Mouse (Mus musculus) embryo, embryonic 10.5 days (tissue): ENCODE data around the gene Sapcd1.
"Not testable (repeated sequence)": the region's sequence is repeated elsewhere in the genome, so short reads cannot be mapped to it uniquely, and the experiment has no call there.

ENCODE experiments used
- DNase-seq: peaks from one replicate; pipeline ENCODE4 v3.0.0-alpha.2; 2015; ENCODE audit warnings: low spot score

Gene Sapcd1

GRCm38 (mm10) chr17:35007387-35007991 is 20.3 kb downstream of the Sapcd1 start:
- no peak for DNase-seq

DNA sequence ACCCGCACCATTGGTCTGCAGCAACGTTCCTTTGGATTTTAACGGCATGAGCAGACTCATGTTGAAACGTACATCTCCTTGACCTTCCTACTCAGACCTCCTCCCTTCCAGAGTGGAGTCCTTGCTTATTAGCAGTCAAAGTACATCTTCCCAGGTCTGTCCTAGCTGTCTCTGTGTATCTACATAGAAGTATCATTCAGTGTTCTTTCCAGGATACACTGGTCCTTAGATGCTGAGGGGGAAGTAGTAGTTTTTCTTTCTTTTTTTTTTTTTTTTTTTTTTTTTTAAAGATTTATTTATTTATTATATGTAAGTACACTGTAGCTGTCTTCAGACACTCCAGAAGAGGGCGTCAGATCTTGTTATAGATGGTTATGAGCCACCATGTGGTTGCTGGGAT is 21.9 kb downstream of the Sapcd1 start:
- not testable (repeated sequence) for DNase-seq

GRCm38 (mm10) chr17:35005158-35005557 is 22.7 kb downstream of the Sapcd1 start:
- DNase-seq = no peak

GRCm38 (mm10) chr17:35004075-35004717 is 23.6 kb downstream of the Sapcd1 start:
- no peak for DNase-seq

DNA sequence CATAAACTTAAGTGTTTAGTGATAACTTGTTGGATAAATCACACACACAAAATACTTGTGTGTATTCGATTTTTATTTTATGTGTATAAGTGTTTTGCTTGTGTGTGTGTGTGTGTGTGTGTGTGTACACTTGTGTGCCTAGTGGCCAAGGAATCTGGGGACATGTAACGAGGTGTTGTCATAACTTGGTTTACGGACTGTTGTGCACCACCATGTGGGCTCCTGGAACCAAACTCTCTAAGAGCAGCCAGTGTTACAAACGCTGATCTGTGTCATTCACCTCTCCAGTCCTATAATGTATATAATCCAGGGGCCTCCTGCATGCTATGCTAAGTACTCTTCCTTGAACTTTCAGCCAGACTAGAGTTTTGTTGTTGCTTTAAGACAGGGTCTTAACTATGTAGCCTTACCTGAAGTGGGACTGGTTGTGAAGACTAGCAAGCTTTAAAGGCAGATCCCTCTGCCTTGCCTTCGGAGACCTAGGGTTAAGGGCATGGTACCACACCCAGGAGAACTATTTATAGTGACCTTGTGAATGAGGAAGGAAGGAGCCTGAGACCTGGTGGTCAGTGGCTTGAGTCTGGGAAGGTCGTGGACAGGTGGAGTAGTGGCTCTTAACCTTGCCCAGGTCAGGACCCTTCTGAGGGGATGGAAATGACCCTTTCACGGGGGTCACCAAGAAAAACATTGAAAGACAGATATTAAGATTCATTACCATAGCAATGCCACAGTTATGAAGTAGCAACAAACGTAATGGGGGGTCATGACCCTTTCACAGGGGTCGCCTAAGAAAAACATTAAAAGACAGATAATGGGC is 24.6 kb downstream of the Sapcd1 start:
- DNase-seq = no peak

- no peak for DNase-seq
Measured at GRCm38 (mm10) chr17:35002153-35002865, 25.5 kb downstream of the Sapcd1 start.

DNA sequence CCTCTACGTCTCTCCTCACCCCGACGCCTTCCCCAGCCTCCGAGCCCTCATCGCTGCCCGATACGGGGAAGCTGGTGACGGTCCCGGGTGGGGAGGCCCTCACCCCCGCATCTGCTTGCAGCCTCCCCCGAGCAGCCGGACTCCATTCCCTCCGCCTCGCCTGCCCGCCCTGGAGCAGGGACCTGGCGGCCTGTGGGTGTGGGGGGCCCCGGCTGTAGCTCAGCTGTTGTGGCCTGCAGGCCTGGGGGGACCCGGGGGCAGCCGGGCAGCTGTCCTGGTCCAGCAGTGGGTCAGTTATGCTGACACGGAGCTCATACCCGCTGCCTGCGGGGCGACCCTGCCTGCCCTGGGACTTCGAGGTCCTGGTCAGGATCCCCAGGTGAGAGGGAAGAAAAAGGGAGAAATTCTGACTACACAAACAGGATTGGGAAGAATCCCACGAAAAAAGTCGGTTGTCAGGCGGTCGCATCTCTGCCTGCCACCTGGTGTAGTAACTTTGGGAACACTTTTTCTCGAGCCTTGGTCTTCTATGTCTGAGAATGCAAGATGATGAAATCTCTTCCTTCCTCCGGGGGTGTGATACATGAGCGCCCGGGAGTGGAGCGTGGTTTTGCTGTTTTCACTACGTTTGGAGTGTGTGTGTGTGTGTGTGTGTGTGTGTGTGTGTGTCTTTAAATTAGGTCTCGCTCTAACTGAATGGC is 26.2 kb downstream of the Sapcd1 start:
- DNase-seq = peak; percentile 53

- peak; percentile 95 for DNase-seq
Measured at GRCm38 (mm10) chr17:35000717-35001451, 26.9 kb downstream of the Sapcd1 start, which contains the start of gene Vars. Gene Vars (plus strand): TSS chr17:35000987.

DNA sequence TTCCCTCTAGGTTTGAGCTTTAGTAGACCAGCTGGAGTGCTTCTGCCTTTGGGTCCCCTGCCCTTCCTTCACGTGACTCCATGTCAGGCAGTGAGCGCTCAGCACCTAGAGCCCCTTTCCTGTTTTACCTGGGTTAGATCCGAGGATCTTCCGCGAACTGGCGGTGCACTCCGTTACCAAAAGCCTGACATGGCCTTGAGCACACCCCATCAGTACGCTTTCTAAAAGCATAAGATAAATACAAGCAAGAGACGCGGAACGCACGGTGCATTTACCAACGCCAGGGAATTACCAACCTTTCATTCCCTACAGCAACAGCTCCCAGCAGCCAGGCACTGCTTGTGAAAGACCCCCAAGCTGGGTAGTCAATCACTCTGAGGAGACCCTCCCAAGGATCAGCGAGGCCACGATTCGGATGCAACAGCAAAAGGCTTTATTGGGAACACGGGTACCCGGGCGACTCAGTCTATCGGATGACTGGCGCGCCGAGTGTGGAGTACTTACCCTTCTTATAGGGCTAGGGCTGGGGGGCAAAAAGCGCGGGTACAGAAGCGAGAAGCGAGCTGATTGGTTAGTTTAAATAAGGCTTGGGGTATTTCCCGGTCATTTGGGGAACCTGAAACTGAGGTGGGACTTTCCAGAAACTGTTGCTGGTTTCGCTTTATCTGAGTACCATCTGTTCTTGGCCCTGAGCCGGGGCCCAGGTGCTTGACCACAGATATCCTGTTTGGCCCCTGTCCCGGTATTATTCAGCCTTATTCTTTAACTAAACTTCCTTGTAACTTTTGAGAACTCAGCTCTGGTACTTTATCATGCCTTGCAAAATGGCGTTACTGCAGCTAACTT is 27.7 kb downstream of the Sapcd1 start:
- DNase-seq = peak; percentile 49

GRCm38 (mm10) chr17:34998526-34999430 is 29.0 kb downstream of the Sapcd1 start:
- DNase-seq = no peak

GRCm38 (mm10) chr17:34997142-34997483 is 30.7 kb downstream of the Sapcd1 start:
- no peak for DNase-seq

DNA sequence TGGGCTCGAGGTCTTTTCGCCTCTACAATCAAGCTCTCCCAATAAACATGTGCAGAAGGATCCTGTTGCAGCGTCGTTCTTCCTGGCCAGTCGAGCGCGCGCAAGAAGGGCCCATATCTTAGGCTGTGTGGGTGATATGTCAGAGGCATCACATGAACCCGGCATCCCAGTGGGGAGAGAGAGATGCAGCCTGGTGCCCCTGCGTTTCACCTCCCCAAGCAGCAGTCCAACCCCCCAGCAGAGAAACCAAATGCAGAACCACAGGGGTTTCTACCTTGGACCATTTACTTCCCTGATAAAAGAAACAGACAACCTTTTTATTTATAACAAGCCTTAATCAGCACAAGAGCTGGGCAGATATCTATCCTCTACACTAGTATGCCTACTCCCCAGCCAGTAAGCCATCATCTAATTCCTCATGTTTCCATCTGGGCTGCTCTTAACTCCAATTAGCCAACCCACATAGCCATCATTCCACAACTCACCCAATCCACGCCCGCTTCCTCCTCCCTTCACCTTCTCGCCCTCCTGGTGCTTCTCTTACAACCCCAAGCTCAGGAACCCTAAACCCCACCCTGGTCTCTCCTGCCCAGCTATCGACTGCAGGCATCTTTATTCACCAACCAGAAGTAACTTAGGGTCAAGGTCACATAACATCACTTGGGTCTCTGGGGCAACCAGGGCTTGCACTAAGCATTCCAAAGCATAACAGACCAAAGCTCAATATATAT is 31.2 kb downstream of the Sapcd1 start:
- no peak for DNase-seq

DNA sequence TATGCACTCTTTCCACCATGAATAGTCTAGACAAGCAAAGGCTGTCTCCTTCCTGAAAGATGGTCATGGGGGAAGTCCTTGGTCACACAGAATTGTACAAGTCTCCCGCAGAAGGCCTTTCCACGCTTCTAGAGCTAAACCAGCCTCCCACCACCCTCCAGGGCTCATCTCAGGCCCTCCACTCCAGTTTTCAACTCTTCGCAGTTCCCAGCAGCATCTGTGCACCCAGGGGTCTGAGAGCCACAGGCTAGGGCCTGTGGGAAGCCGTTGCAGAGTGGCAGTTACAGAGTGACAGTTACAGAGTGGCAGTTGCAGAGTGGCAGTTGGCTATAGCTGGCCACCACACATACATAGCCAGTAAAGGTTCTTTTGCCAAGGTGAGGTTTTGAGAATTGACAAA is 31.9 kb downstream of the Sapcd1 start:
- DNase-seq = not testable (repeated sequence)

- DNase-seq = not testable (repeated sequence)
Measured at GRCm38 (mm10) chr17:34995192-34995591, 32.6 kb downstream of the Sapcd1 start.

DNA sequence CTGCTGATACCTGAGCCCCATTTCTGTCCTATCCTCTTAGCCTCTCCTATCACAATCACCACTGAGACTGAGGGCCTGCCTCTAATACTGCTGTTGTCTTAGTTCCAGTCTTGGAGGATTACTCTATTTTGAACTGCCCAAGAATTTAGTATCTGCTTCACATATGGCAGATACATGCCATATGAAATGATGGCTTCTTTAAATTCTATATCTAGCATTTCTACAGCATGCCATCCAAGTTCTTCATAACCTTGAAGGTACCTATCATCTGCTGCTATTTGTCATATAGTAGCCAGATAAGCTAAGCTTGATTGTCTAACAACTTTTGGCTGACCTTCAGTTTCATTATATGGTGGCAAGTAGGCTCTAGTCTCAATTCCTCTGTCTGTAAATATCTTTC is 33.1 kb downstream of the Sapcd1 start:
- no peak for DNase-seq

GRCm38 (mm10) chr17:34984218-34984617 is 43.6 kb downstream of the Sapcd1 start:
- peak; percentile 63 for DNase-seq

DNA sequence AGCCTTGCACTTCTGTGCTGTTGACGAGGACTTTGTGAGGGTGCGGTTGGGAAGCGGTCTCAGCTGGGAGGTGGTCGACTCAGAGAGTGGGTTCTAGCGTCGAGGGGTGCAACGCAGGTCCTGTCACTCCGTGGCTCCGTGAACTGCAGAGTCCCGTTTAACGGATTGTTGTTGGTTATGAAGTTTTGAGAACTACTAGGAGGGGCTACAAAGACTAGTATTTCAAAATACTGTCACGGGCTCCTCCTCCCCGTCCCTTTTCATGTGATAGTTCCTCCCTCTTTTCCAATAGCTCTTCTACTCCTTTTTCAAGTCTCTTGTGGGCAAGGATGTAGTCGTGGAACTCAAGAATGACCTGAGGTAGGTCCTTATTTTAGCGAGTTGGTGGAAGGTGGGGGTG is 45.5 kb downstream of the Sapcd1 start:
- DNase-seq = no peak

DNA sequence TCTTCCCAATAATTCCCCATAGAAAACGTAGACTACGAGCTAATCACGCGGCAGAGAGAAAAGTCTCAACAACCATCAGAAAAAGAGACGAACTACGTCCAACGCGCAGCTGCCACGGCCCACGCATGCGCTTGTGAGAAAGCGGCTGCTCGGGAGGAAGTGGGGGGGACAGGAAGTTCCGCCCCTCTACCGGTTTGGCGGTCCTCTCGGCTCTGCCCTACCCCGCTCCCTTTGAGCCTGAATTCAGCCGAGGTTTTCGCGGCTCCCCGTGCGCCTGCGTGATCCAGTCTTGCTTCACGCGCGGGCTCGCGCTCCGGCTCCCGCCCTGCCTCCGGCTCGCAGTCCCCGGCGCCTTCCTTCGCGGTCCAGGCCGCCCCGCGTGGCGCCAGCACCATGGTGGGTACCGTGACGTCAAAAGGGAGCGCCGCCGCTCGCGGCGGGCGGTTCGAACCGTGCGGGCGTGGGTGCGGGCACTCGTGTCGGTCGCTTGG is 46.1 kb downstream of the Sapcd1 start, which contains the start of gene Lsm2:
TSS of gene Lsm2 (plus strand) at position 173 of the 491 bp plus-strand sequence.
- DNase-seq = peak; percentile 96
